Mouse (Mus musculus): ENCODE results near the gene Ttc23.

GRCm38 (mm10) chr7:67622151-67622550 lies 25.1 kb upstream of the Ttc23 start:
- TF ChIP-seq CTCF (conservative IDR thresholded peaks at IDR 0.05; ENCODE audit: insufficient read depth, insufficient read length, low read depth, low read length), result no peak
- no peak for TF ChIP-seq POLR2A (IDR thresholded peaks at IDR 0.05; ENCODE audit: low read depth, low read length)
